Mouse (Mus musculus): Measurements from ENCODE around the gene Vsig2. TPM values are rescaled to one million over a fixed set of nuclear protein-coding genes. Genes with fewer than 3 reads are reported as not detected.

Gene Vsig2
- polyA plus RNA-seq (2015; fragmentation: Nextera tagmentation; extraction: Ambion mirVana), result 0.54 and 0.91 TPM in 2 replicates

DNA sequence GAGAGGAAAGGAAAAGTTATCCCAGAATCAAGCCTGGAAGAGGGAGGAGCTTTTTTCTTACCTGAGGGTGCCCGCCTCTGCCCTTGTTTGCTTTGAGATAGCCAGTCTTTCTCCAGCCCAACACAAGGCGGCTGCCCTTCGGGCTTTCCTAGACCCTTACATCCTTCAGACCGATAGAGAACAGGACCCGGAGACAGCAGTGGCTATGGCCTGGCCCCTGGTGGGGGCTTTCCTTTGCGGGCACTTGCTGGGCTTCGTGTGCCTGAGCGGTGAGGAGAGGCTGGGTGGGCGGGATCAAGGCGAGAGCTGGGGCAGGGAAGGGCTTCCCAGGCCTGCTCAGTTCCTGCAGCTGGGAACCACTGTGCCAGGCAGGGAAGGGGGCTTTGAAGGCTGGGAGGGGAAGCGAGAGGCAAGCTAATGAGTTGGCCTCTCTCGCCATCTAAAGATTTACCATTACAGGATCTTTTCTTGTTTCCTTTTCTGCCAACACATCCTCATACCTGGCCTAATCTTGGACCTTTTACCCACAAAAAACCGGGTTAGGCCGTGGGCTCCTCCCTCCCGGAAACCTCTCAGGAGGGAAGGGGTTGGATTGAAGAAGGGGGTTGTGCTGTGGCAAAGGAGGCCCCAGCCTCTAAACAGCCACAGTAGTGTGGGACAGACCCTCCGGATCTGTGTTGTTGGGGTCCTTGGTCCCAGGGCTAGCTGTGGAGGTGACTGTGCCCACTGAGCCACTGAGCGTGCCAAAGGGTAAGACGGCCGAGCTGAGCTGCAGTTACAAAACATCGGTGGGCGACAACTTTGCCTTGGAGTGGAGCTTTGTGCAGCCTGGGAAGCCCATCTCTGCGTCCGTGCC lies at the start of gene Vsig2:
Gene Vsig2 (plus strand): TSS at position 86 of the 856 bp plus-strand sequence.
- WGBS, result 53% methylated on average over 23 of the region's 23 CpGs
- no peak for ATAC-seq (ENCODE audit: low FRiP score)

DNA sequence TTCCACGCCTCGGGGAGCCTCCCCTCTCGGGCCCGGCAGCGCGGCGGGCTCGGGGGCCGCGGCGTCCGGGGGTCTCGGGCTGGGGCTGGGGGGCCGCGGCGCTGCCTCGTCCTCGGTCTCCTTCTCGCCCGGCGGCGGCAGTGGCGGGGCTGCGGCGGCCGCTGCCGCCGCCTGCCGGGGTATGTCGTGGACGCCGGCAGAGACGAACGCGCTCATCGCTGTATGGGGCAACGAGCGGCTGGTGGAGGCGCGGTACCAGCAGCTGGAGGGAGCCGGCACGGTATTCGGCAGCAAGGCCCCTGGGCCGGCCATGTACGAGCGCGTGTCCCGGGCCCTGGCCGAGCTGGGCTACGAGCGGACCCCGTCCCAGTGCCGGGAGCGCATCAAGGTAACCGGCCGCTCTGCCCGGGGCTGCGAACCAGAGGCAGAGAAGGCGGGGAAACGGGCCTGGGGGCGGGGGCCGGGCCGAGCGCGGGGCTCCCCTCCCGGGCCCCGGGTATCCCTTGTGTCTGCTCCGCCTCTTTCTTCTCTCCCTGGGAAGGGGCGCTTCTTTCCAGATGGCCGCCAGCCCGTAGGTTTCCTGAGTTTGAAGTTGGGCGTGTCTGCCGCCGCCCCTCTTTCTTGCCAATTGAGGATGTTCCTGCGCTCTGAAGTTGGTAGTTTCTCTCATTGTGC lies 49.5 kb upstream of the Vsig2 start:
- Histone ChIP-seq H3K4me2 (peak overlapping the region; percentile 93), H3K27me3 (replicated peaks) (no peaks in the 10 kb centered on the region), H3K4me1 (peaks cover 28% of the 10 kb centered on the region), H3K4me3 (replicated peaks) (peak overlapping the region; percentile 95), H3K27ac (replicated peaks) (peak overlapping the region; percentile 97), H3K9ac (replicated peaks) (peak overlapping the region; percentile 91), H3K9me3 (replicated peaks) (no peaks in the 10 kb centered on the region), H3K36me3 (no peaks in the 10 kb centered on the region)
- peak; percentile 75 for ATAC-seq (ENCODE audit: low FRiP score)
- under 1% methylated on average over 56 of the region's 75 CpGs for WGBS

More for the DNA sequence above, at the start of gene Vsig2:
- no peak within 1 kb of the TSS for H3K27ac ChIP-seq (replicated peaks)
- no peaks in the 10 kb centered on the region for H3K9me3 ChIP-seq (replicated peaks)
- no peak within 1 kb of the TSS for H3K4me2 ChIP-seq
- no peaks in the 10 kb centered on the region for H3K36me3 ChIP-seq
- no peak within 1 kb of the TSS for H3K4me3 ChIP-seq (replicated peaks)
- H3K9ac ChIP-seq (replicated peaks), result no peak within 1 kb of the TSS
- H3K27me3 ChIP-seq (replicated peaks), result peaks cover 20% of the 10 kb centered on the region
- peaks cover 4% of the 10 kb centered on the region for H3K4me1 ChIP-seq

DNA sequence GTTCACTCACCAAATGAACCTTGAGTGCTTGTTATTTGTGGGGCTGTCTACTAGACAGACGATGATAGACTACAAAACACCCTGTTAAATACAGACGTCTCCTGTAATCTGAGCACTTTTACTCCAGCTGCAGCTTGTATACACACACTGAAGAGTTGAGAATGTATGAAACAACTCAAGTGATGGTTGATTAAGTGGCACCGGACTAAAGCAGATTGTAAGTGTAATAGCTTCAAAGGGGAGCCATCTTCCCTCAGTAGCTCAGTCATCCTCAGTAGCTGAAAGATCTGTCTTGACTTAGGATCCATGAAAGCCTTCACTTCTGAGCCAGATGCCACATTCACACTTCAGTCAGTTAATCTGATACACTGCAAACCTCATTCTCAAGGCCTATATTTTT lies 43.3 kb upstream of the Vsig2 start:
- Histone ChIP-seq H3K36me3 (peaks cover 2% of the 10 kb centered on the region; the same call in 1 of the 2 replicates), H3K4me3 (replicated peaks) (no peak overlapping the region), H3K4me1 (peaks cover 12% of the 10 kb centered on the region), H3K9me3 (replicated peaks) (no peaks in the 10 kb centered on the region), H3K4me2 (no peak overlapping the region), H3K9ac (replicated peaks) (no peak overlapping the region), H3K27ac (replicated peaks) (no peak overlapping the region), H3K27me3 (replicated peaks) (no peaks in the 10 kb centered on the region)
- WGBS, result 74% methylated on average over 3 of the region's 3 CpGs
- no peak for ATAC-seq (ENCODE audit: low FRiP score)

DNA sequence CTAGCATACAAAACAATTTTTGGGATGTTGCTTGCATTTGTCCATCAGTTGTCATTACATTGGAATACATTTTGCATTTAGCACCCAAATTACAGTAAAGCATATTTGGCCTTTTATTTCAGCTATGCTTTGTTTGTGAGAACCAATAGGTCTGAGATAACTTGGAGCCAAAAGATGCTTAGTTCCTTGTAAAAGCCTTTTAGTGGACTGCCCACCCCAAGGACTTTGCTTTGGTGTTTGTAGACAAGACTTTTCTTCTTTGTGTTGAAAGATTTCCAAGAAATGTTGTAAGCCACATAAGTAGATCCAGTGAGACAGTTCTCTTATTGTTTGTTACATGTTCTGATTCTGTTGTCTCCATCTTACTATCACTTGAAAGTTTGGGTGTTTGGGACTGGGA lies 42.7 kb upstream of the Vsig2 start:
- H3K4me1 ChIP-seq, result peaks cover 7% of the 10 kb centered on the region
- H3K27ac ChIP-seq (replicated peaks), result no peak overlapping the region
- H3K4me2 ChIP-seq, result no peak overlapping the region
- H3K9me3 ChIP-seq (replicated peaks), result no peaks in the 10 kb centered on the region
- no peak for ATAC-seq (ENCODE audit: low FRiP score)
- peaks cover 2% of the 10 kb centered on the region; the same call in 1 of the 2 replicates for H3K36me3 ChIP-seq
- no peaks in the 10 kb centered on the region for H3K27me3 ChIP-seq (replicated peaks)
- no peak overlapping the region for H3K4me3 ChIP-seq (replicated peaks)
- no peak overlapping the region for H3K9ac ChIP-seq (replicated peaks)

DNA sequence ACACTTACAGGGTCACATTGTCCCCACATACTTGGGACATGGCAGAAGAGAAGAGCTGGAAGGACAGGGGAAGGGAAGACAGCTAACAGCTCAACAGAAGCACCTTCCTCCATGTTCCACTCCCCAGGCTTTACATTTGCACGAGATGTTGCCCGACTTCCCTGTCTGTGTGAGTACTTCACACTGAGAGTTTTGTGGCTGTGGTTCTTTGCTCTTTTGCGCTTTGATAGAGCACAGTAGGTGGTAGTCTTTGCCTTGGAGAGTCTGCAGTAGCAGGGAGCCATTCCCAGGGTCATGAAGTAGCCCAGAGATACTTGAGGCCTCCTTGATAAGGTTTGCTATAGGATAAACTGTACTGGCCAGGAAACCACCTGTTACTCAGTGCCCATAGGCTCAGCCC lies 38.9 kb upstream of the Vsig2 start:
- no peak for ATAC-seq (ENCODE audit: low FRiP score)
- H3K9ac ChIP-seq (replicated peaks), result no peak overlapping the region
- no peaks in the 10 kb centered on the region for H3K9me3 ChIP-seq (replicated peaks)
- no peak overlapping the region for H3K27ac ChIP-seq (replicated peaks)
- no peaks in the 10 kb centered on the region for H3K4me1 ChIP-seq
- no peak overlapping the region for H3K4me2 ChIP-seq
- peaks cover 2% of the 10 kb centered on the region; the same call in 1 of the 2 replicates for H3K36me3 ChIP-seq
- H3K27me3 ChIP-seq (replicated peaks), result no peaks in the 10 kb centered on the region
- 83% methylated on average over 3 of the region's 3 CpGs for WGBS
- no peak overlapping the region for H3K4me3 ChIP-seq (replicated peaks)

DNA sequence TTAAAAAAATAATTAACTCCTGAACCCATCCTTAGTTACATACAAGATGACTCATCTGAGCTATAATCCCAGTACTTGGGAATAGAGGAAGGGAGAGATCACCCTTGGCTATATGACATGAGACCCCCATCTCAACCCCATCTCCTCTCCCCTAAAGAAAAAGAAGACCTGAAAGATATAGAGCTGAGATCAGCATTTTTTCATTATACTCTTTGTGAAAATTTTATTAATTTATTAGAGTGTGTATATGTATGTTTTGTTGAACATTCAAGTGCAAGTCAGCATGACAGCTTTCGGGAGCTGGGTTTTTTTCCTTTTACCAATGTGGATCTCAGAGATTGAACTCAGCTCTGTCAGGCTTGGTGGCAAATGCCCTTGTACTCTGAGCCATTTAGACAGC lies 37.9 kb upstream of the Vsig2 start:
- Histone ChIP-seq H3K4me2 (no peak overlapping the region), H3K4me1 (no peaks in the 10 kb centered on the region), H3K9me3 (replicated peaks) (no peaks in the 10 kb centered on the region), H3K9ac (replicated peaks) (no peak overlapping the region), H3K27ac (replicated peaks) (no peak overlapping the region), H3K36me3 (no peaks in the 10 kb centered on the region), H3K27me3 (replicated peaks) (no peaks in the 10 kb centered on the region), H3K4me3 (replicated peaks) (no peak overlapping the region)
- WGBS, result 96% methylated on average over 1 of the region's 1 CpGs
- ATAC-seq (ENCODE audit: low FRiP score), result no peak

DNA sequence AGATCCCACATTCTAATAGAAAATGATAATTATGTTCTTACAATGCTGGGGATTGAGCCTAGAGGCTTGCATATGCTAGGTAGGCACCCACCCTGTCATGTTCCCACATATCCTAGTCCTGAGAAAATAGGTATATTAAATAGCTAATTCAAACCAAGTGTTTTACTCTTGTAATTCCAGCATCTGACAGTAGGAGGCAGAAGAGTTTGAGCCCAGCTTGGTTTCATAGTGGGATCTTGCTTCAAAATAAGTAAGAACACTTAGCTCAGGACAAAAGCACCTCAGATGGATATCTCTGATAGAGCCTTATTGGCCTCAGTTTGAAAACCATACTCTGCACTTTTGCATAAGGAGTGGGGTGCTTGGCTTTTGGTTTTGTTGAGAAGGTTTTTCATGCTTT lies 34.7 kb upstream of the Vsig2 start:
- Histone ChIP-seq H3K27ac (replicated peaks) (no peak overlapping the region), H3K36me3 (no peaks in the 10 kb centered on the region), H3K9me3 (replicated peaks) (no peaks in the 10 kb centered on the region), H3K9ac (replicated peaks) (no peak overlapping the region), H3K27me3 (replicated peaks) (no peaks in the 10 kb centered on the region), H3K4me3 (replicated peaks) (no peak overlapping the region), H3K4me2 (no peak overlapping the region), H3K4me1 (no peaks in the 10 kb centered on the region)
- no peak for ATAC-seq (ENCODE audit: low FRiP score)

DNA sequence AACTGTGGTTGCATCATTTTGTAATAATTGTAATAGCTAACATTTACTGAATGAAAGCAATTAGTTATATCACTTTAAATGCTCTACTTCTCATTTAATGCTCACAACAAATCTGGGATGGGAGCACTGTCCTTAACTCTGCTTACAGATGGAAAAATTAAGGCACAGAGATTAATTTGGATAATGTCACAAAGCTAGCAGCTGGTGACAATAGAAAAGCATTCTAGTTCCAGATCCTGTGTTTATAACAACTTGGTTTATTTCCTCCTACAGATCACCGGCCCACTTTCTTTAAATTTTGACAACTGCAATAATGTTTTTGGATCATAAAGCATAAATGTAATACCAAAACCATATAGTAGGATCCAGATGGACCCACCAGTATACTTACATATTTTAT lies 33.0 kb upstream of the Vsig2 start:
- H3K27ac ChIP-seq (replicated peaks), result no peak overlapping the region
- H3K36me3 ChIP-seq, result no peaks in the 10 kb centered on the region
- no peak overlapping the region for H3K9ac ChIP-seq (replicated peaks)
- no peak overlapping the region for H3K4me2 ChIP-seq
- no peaks in the 10 kb centered on the region for H3K9me3 ChIP-seq (replicated peaks)
- no peak for ATAC-seq (ENCODE audit: low FRiP score)
- no peaks in the 10 kb centered on the region for H3K4me1 ChIP-seq
- no peak overlapping the region for H3K4me3 ChIP-seq (replicated peaks)
- H3K27me3 ChIP-seq (replicated peaks), result no peaks in the 10 kb centered on the region
- WGBS, result 85% methylated on average over 1 of the region's 1 CpGs

DNA sequence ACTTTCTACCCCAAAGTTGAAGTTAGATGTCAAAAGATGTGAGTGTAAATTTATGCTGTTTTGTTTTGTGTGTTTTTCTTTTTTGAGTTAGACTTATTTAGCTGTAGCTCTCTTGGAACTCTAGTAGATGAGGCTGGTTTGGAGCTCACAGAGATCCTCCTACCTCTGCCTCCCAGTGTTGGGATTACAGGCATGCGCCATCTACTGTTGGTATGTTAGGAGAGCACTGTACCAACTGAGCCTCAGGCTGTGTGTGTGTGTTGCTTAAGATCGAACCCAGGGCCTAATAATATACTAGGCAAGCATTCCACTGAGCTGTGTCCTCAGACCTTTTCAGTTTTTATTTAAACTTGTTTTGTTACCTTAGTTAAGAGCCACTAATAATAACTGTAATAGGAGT lies 27.0 kb upstream of the Vsig2 start:
- no peak overlapping the region for H3K27ac ChIP-seq (replicated peaks)
- H3K4me3 ChIP-seq (replicated peaks), result no peak overlapping the region
- H3K9me3 ChIP-seq (replicated peaks), result no peaks in the 10 kb centered on the region
- WGBS, result 95% methylated on average over 2 of the region's 2 CpGs
- H3K36me3 ChIP-seq, result no peaks in the 10 kb centered on the region
- no peaks in the 10 kb centered on the region for H3K27me3 ChIP-seq (replicated peaks)
- no peak for ATAC-seq (ENCODE audit: low FRiP score)
- H3K4me1 ChIP-seq, result 0 out of 2 replicates have a peak, but pooled peaks cover under 1% of the 10 kb centered on the region
- H3K4me2 ChIP-seq, result no peak overlapping the region
- no peak overlapping the region for H3K9ac ChIP-seq (replicated peaks)

DNA sequence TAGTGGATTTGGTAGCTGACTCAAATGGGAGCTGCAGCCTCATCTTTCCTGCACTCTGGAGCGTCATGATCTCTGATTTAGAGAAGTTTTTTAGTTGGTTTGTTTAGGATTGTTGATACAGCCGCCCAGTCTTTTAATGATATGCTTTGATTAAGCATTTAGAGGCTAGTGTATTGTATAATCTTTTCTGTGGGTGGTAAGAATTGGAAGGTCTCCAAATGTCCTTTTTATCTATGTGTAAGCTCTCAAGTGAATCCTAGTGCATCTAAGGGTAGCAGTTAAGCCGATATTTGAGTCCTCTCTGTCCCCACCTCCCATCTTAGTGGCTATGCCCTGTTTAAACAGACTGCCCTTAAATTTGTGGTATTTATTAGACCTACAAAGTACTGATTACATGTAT lies 24.6 kb upstream of the Vsig2 start:
- Histone ChIP-seq H3K27me3 (replicated peaks) (no peaks in the 10 kb centered on the region), H3K9me3 (replicated peaks) (no peaks in the 10 kb centered on the region), H3K4me1 (0 out of 2 replicates have a peak, but pooled peaks cover 5% of the 10 kb centered on the region), H3K27ac (replicated peaks) (no peak overlapping the region), H3K4me2 (no peak overlapping the region), H3K36me3 (peaks cover 5% of the 10 kb centered on the region; the same call in 1 of the 2 replicates), H3K9ac (replicated peaks) (no peak overlapping the region), H3K4me3 (replicated peaks) (no peak overlapping the region)
- no peak for ATAC-seq (ENCODE audit: low FRiP score)
- 74% methylated on average over 3 of the region's 3 CpGs for WGBS

DNA sequence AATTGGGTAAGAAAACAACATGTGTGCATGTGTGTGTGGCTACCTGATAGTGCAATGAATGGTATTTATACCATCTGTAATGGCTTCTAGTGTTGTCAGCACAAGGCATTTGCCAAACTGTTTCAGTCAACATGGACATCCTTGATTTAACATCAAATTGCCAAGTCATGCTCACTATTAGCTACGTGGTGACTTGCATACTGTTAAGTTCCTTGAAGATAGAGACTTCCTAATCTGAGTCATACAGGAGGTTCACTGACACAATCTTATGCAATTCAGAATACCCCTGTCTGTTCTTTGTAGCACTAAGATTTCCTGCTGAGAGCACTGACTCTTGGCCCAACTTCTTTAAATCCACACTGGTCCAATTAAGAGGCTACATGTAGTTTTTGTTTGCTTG lies 21.6 kb upstream of the Vsig2 start:
- H3K27ac ChIP-seq (replicated peaks), result no peak overlapping the region
- no peaks in the 10 kb centered on the region for H3K27me3 ChIP-seq (replicated peaks)
- 80% methylated on average over 1 of the region's 1 CpGs for WGBS
- 0 out of 2 replicates have a peak, but pooled peaks cover 5% of the 10 kb centered on the region for H3K4me1 ChIP-seq
- H3K4me2 ChIP-seq, result no peak overlapping the region
- ATAC-seq (ENCODE audit: low FRiP score), result no peak
- no peaks in the 10 kb centered on the region for H3K9me3 ChIP-seq (replicated peaks)
- peaks cover 18% of the 10 kb centered on the region; the same call in 1 of the 2 replicates for H3K36me3 ChIP-seq
- H3K9ac ChIP-seq (replicated peaks), result no peak overlapping the region
- H3K4me3 ChIP-seq (replicated peaks), result no peak overlapping the region

DNA sequence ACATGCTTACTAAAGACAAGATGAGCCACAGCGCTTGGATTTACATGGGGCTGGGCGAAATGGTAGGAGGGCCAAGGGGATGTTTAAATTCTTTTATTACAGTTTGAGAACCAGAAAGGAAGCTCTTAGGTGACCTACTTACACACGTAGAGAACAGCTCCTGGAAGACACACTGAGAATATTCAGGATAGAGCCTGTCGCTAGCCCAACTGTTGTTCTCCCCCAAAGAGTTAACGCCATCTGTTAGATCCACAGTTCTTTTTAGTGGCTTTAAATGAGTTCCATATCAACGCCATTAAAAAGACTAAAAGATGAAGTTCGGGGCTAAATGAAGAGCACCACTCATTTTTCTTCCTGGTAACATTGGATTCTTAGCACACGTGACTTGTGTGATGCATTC lies 20.1 kb upstream of the Vsig2 start:
- no peak for ATAC-seq (ENCODE audit: low FRiP score)
- no peak overlapping the region for H3K27ac ChIP-seq (replicated peaks)
- H3K27me3 ChIP-seq (replicated peaks), result no peaks in the 10 kb centered on the region
- 86% methylated on average over 8 of the region's 8 CpGs for WGBS
- H3K4me1 ChIP-seq, result 0 out of 2 replicates have a peak, but pooled peaks cover 5% of the 10 kb centered on the region
- H3K9ac ChIP-seq (replicated peaks), result no peak overlapping the region
- H3K9me3 ChIP-seq (replicated peaks), result no peaks in the 10 kb centered on the region
- no peak overlapping the region for H3K4me3 ChIP-seq (replicated peaks)
- peaks cover 30% of the 10 kb centered on the region for H3K36me3 ChIP-seq
- no peak overlapping the region for H3K4me2 ChIP-seq
